Mouse (Mus musculus): ENCODE data around the gene Lrp1.

- TF ChIP-seq CTCF (conservative IDR thresholded peaks at IDR 0.05; ENCODE audit: insufficient read depth, insufficient read length, low read depth, low read length) (peak; percentile 96), POLR2A (IDR thresholded peaks at IDR 0.05; ENCODE audit: low read depth, low read length) (no peak)
Observed at GRCm38 (mm10) chr10:127537854-127538583, 82.9 kb downstream of the Lrp1 start.

Data from kidney, adult 2 months (tissue).